Mouse (Mus musculus) thymus, adult 2 months (tissue): ENCODE results near the gene Limk1.

Source experiments
- CTCF ChIP-seq: fragments of 200-500 bp; IDR thresholded peaks from 2 replicates; pipeline ENCODE4 v1.5.1; 2012; ENCODE audit warnings: mild to moderate bottlenecking, control low read depth, low read length, moderate library complexity, borderline replicate concordance; ENCODE audit not compliant: control insufficient read depth, poor library complexity, insufficient read depth; ENCODE audit errors: extremely low read depth
- POLR2A ChIP-seq: fragments of 200-500 bp; IDR thresholded peaks from 2 replicates; pipeline ENCODE4 v1.6.1; 2012; ENCODE audit warnings: mild to moderate bottlenecking, low read length, control low read depth, moderate library complexity; ENCODE audit not compliant: control insufficient read depth, poor library complexity, insufficient read depth; ENCODE audit errors: extremely low read depth

DNA sequence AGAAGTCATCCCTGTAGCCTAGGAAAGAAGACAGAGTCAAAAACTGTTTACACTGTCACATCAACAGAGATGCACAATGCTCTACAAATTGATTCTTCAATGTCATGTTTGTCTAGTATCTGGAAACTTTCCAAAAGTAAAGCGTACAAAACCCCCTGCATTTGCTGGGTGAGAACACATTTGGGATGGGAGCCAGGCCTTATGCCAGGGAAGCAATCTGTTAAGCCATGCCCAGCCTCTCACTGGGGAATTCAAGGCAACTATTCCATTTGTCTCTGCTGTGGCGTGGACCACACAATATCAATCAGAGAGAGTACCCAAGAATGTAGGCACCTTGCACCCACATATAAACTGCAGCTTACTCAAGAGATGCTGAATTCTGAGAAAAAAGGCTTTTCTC is 66.3 kb downstream of the Limk1 start:
- TF ChIP-seq CTCF (no peak), POLR2A (no peak)
